Mouse (Mus musculus) adrenal gland, postnatal 36 days (tissue): ENCODE measurements at regions not wholly inside any gene's neighbourhood (a gene's known extent, or its start where the extent isn't known, plus 50 kb on each side); places are given as distances from the start of the nearest gene placed in this dataset.

Source experiments
- DNase-seq, 2 experiments: peaks; one replicate each; pipeline ENCODE4 v3.0.0; 2021; ENCODE audit warnings: mixed read lengths in 1 of 2
- microRNA-seq: library from miRNA; unstranded; fragments of <30 nt; microRNA quantifications from one replicate; pipeline ENCODE4 v1.2.0, GENCODE M21; 2021

GRCm38 (mm10) chr1:193451471-193452135 lies 81.5 kb upstream of the Camk1g start:
- DNase-seq: peak; percentile 20 to 27

DNA sequence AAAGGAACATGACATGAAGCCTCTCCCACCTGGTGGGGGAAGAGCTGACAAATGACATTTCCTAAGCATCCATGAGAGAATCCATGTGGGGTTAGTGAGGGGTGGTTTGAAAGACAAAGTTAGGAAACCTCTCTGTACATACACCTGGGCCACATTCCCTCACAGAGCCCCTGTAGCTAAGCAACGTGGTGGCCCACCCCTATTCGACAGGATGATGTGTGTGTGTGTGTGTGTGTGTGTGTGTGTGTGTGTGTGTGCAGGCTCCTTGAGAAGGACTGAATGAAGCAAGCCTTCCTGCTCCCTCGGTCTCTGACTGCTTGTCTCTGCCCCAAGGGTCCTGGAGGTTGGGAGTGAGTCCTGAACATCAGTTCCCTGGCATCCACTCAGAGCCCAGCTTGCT lies 80.7 kb upstream of the Camk1g start:
- no peak for DNase-seq

DNA sequence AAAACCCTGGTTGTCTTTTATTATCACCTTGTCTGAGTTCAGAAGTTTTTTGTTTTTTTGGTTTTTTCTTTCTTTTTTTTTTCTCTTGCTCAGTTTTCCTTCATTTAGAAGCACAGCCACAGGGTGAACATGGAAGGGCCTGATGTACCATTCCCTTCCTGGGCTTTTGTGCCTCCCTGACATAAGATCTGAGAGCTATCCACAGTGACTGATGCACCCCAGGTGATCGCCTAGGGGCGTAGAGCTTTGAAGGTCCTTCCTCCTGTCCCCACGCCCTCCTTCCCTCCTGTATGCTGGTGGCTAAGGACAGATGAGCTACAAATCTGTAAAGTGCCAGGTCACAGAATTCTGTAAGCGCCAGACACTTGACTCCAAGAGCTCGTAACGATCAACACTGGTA lies 80.1 kb upstream of the Camk1g start:
- DNase-seq: no peak

DNA sequence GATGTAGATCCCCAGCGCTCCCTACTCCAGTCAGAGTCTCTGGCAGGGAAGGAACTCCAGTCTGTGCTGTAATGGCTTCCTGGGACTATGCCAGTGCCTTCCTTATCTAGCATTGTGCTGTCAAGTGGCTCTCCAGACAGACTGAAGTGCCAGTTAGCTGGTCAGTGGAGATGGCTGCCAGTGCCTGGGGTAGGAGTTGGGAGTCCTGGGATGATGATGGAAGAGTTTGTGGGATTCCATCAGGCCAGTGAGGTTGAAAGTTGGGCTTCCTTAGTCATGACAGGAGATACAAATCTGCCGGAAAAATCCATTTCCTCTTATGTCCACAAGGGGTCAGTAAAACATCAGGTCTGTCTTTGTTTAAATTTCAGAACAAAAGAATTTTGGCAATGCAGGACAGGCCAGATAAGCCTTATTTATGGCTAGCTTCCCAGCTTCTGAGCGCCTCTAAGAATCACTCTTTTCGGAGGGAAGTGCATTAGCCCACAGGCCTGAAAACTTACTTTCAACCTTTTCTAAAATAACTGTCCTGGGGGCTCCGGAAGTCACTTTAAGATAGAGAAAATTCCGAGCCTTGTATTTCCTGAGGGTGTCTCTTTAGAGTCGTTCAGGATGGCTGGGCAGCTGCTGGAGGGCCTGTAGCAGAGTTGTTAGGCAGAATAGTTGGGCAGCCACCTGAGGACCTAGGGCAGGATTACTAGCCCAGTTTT lies 79.5 kb upstream of the Camk1g start:
- peak; percentile 21 to 43 for DNase-seq

GRCm38 (mm10) chr1:193448793-193449393 lies 78.8 kb upstream of the Camk1g start:
- DNase-seq: no peak

GRCm38 (mm10) chr1:193447647-193448046 lies 77.5 kb upstream of the Camk1g start:
- no peak for DNase-seq

DNA sequence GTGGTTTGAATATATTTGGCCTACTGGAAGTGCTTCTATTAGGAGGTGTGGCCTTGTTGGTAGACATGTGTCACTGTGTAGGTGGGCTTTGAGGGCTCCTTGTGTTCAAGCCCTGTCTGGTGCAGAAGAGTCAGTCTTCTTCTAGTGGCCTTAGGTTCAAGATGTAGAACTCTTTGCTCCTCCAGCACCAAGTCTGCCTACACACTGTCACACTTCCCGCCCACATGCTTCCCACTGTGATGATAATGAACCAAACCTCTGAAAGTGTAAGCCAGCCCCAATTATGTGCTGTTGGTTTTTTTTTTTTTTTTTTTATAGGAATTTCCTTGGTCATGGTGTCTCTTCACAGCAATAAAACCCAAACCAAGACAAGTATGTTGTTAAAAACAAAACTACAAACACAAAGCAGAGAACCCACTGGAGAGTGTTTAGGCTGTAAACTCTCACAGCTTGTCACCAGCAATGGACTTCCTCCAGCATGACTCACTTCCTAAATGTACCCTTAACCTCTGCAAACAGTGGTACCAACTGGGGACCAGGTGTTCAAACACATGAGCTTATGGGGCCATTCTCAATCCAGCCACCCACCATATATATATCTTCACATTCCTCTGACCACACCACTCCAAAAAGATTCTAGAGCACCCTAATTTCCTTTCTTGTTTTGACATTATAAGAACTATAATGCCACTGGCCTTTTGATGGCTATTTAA lies 74.0 kb upstream of the Camk1g start:
- no peak for DNase-seq

GRCm38 (mm10) chr1:193440512-193440911 lies 70.4 kb upstream of the Camk1g start:
- peak; percentile 20 to 22 for DNase-seq

DNA sequence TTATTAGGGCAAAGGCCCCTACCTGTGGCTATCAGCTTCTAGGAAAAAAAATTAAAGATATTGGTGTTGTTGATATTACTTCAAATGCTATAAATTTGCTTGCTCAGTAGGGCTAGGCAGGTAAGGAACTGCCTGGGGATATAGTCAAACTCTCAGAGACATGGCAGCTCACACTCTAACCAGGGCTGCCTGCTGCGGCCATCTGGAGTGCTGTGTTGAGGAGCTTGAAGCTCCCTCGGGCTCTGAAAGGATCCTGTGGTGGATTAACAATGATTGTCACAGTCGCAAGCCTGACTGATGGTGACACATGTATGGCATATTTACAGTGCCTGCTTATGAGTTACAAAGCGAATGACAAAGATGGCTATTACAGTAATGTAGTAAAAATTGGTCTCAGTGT lies 64.2 kb upstream of the Camk1g start:
- no peak for DNase-seq

GRCm38 (mm10) chr1:193433493-193434021 lies 63.5 kb upstream of the Camk1g start:
- DNase-seq: no peak

- no peak for DNase-seq
These were observed 60.1 kb upstream of the Camk1g start for GRCm38 (mm10) chr1:193430231-193430630.

GRCm38 (mm10) chr1:193423653-193424075 lies 53.6 kb upstream of the Camk1g start:
- DNase-seq: no peak

DNA sequence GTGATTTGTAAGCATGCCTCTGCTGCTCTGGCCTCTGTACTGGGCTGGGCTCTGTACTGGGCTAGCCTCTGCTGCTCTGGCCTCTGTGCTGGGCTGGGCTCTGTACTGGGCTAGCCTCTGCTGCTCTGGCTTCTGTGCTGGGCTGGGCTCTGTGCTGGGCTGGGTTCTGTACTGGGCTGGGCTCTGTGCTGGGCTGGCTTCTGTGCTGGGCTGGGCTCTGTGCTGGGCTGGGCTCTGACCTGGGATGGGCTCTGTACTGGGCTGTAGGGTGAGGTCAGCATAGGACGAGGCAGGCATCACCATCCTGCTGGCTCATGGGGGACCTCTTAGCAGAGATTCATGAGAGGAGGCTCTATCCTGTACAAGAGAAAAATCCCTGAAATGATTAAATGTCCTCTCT lies 52.8 kb upstream of the Camk1g start:
- DNase-seq: no peak

DNA sequence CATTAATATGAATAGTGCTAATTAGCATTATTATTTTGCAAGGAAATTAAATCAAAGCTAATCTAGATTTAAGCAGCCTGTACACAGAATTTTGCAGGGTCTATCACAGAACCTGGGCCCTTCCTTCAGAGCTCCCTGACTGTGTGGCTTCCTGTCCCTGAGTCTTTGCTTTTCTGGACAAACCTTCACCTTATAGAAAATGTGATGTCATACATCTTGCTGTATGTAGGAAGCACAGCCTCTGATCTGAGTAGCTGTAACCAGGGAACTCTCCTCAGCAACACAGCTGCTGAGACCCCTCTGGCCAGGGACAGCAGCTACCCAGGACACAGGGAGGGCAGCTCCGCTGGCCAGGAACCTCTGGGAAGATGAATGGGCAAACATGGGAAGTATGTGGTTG lies 51.7 kb upstream of the Camk1g start:
- no peak for DNase-seq

DNA sequence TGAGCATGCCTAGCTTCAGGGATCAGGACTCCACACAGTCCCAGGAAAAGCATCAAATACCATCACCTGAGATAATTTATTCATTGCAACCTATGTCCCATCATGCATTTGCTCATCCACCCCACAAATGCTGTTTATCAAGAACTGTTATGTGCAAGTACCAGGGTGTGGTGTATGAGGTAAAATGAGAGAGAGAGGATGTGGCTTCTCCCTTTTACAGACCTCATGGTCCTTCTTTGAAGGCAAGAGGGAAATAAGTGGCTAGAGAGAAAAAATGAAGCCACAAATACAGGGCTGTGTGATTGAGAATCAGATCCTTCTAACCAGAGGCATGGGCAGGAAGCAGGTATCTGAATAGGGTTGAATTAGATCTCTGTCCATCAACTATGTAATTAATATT lies 51.3 kb upstream of the Camk1g start:
- no peak for DNase-seq

Small RNA genes in the stretch of these regions (microRNA-seq; reads per million reads assigned to microRNA genes)
- 1.7 reads per million for gene Mir205
